Mouse (Mus musculus): ENCODE results near the gene Dpy19l3. TPM values are rescaled to one million over a fixed set of nuclear protein-coding genes. Genes with fewer than 3 reads are reported as not detected.

The Dpy19l3 gene
- polyA plus RNA-seq, 1 experiment = 7.3 TPM

GRCm38 (mm10) chr7:35729621-35730031 lies 24.6 kb downstream of the Dpy19l3 start:
- 61% methylated on average over 9 of the region's 9 CpGs for WGBS
- H3K36me3 ChIP-seq (ENCODE audit: control insufficient read depth, insufficient read depth, low read length) = peaks cover 2% of the 10 kb centered on the region; the same call in 1 of the 2 replicates
- no peak overlapping the region for H3K27ac ChIP-seq (ENCODE audit: insufficient read depth, low read length)
- H3K4me1 ChIP-seq (ENCODE audit: control insufficient read depth, insufficient read depth, insufficient read length) = no peaks in the 10 kb centered on the region
- no peaks in the 10 kb centered on the region for H3K27me3 ChIP-seq (ENCODE audit: control insufficient read depth, insufficient read depth, low read length)
- no peak for DNase-seq (ENCODE audit: low read depth in 1 of 2, low spot score in 2 of 2)
- no peak overlapping the region for H3K4me3 ChIP-seq (ENCODE audit: extremely low read depth, insufficient read depth, insufficient read length)
- TF ChIP-seq CTCF (IDR thresholded peaks at IDR 0.05; ENCODE audit: extremely low read depth, insufficient read depth, insufficient read length, insufficient replicate concordance) (no peak), POLR2A (IDR thresholded peaks at IDR 0.05; ENCODE audit: low read depth, low read length) (no peak)

- TF ChIP-seq POLR2A (IDR thresholded peaks at IDR 0.05; ENCODE audit: low read depth, low read length) = no peak
- TF ChIP-seq CTCF (IDR thresholded peaks at IDR 0.05; ENCODE audit: extremely low read depth, insufficient read depth, insufficient read length, insufficient replicate concordance) = no peak
- WGBS = 97% methylated on average over 12 of the region's 12 CpGs
- no peak for DNase-seq (ENCODE audit: low read depth in 1 of 2, low spot score in 2 of 2)
These were observed 25.9 kb downstream of the Dpy19l3 start for GRCm38 (mm10) chr7:35728376-35728775.

GRCm38 (mm10) chr7:35723035-35723434 lies 31.2 kb downstream of the Dpy19l3 start:
- Histone ChIP-seq H3K36me3 (ENCODE audit: control insufficient read depth, insufficient read depth, low read length) (peaks cover 17% of the 10 kb centered on the region), H3K27ac (ENCODE audit: insufficient read depth, low read length) (no peak overlapping the region), H3K4me1 (ENCODE audit: control insufficient read depth, insufficient read depth, insufficient read length) (no peaks in the 10 kb centered on the region), H3K4me3 (ENCODE audit: extremely low read depth, insufficient read depth, insufficient read length) (no peak overlapping the region), H3K27me3 (ENCODE audit: control insufficient read depth, insufficient read depth, low read length) (no peaks in the 10 kb centered on the region)
- DNase-seq (ENCODE audit: low read depth in 1 of 2, low spot score in 2 of 2) = no peak
- WGBS = 94% methylated on average over 2 of the region's 2 CpGs
- TF ChIP-seq POLR2A (IDR thresholded peaks at IDR 0.05; ENCODE audit: low read depth, low read length) (no peak), CTCF (IDR thresholded peaks at IDR 0.05; ENCODE audit: extremely low read depth, insufficient read depth, insufficient read length, insufficient replicate concordance) (no peak)

More at GRCm38 (mm10) chr7:35728376-35728775, 25.9 kb downstream of the Dpy19l3 start:
- no peaks in the 10 kb centered on the region for H3K27me3 ChIP-seq (ENCODE audit: control insufficient read depth, insufficient read depth, low read length)
- H3K27ac ChIP-seq (ENCODE audit: insufficient read depth, low read length) = no peak overlapping the region
- peaks cover 2% of the 10 kb centered on the region for H3K36me3 ChIP-seq (ENCODE audit: control insufficient read depth, insufficient read depth, low read length)
- no peak overlapping the region for H3K4me3 ChIP-seq (ENCODE audit: extremely low read depth, insufficient read depth, insufficient read length)
- H3K4me1 ChIP-seq (ENCODE audit: control insufficient read depth, insufficient read depth, insufficient read length) = no peaks in the 10 kb centered on the region

DNA sequence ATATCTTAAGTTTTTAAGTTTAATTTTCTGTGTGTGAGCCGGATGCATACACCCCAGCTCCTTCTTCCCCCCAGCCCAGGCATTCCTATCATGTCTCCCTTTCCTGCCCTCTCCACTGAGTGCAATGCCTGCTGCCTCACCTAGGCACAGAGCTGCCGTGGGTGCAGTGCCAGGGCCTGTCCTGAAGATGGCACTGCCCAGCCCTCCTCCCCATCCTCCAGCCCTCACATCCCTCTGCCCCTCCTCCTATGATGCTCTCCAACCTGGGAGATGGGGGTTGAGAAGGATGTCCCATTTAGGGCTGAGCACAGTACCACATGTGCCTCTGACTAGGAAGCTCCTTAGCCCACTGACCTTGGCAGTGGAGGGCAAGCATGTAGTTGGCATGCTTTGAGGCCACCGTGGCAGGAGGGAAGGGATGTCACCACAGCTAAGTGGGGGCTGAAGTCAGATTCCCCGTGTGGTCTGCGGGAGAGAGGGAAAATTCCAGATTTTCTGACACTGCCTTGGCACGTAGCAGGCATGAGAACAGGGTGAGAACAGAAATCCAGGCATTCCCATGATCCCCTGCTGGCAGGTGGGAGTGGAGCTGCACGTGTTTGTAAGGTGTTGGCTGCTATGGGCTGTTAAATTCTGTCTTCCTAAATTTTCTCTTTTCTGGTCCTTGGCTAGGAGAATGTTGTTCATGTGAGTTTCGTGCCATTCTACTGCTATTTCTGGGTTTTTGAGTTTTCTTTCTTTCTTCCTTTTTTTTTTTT lies 35.7 kb downstream of the Dpy19l3 start:
- Histone ChIP-seq H3K4me1 (ENCODE audit: control insufficient read depth, insufficient read depth, insufficient read length) (no peaks in the 10 kb centered on the region), H3K27me3 (ENCODE audit: control insufficient read depth, insufficient read depth, low read length) (no peaks in the 10 kb centered on the region), H3K27ac (ENCODE audit: insufficient read depth, low read length) (no peak overlapping the region), H3K36me3 (ENCODE audit: control insufficient read depth, insufficient read depth, low read length) (peaks cover 22% of the 10 kb centered on the region), H3K4me3 (ENCODE audit: extremely low read depth, insufficient read depth, insufficient read length) (no peak overlapping the region)
- WGBS = 91% methylated on average over 8 of the region's 8 CpGs
- TF ChIP-seq POLR2A (IDR thresholded peaks at IDR 0.05; ENCODE audit: low read depth, low read length) (no peak), CTCF (IDR thresholded peaks at IDR 0.05; ENCODE audit: extremely low read depth, insufficient read depth, insufficient read length, insufficient replicate concordance) (no peak)
- no peak for DNase-seq (ENCODE audit: low read depth in 1 of 2, low spot score in 2 of 2)

DNA sequence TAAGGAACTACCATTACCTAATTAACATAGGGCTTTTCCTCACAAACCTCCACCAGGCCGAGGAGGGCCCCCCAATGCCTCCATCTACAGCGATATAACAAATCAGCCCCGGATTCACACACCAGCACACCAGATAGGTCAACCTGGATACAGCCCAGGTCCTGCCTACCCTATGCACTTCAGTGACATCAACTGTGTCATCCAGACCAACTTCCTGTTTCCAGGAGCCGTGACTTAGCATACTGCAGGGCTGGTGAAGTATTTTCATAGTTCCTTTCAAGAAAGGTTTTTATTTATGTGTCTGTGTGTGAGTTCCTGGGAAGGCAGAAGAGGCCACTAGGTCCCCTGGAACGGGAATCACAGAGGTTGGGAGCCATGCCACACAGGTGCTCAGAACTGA lies 43.9 kb downstream of the Dpy19l3 start:
- Histone ChIP-seq H3K27me3 (ENCODE audit: control insufficient read depth, insufficient read depth, low read length) (no peaks in the 10 kb centered on the region), H3K4me1 (ENCODE audit: control insufficient read depth, insufficient read depth, insufficient read length) (no peaks in the 10 kb centered on the region), H3K36me3 (ENCODE audit: control insufficient read depth, insufficient read depth, low read length) (peaks cover 16% of the 10 kb centered on the region), H3K4me3 (ENCODE audit: extremely low read depth, insufficient read depth, insufficient read length) (no peak overlapping the region), H3K27ac (ENCODE audit: insufficient read depth, low read length) (no peak overlapping the region)
- no peak for TF ChIP-seq CTCF (IDR thresholded peaks at IDR 0.05; ENCODE audit: extremely low read depth, insufficient read depth, insufficient read length, insufficient replicate concordance)
- TF ChIP-seq POLR2A (IDR thresholded peaks at IDR 0.05; ENCODE audit: low read depth, low read length) = no peak
- WGBS = 78% methylated on average over 5 of the region's 5 CpGs
- DNase-seq (ENCODE audit: low read depth in 1 of 2, low spot score in 2 of 2) = no peak

DNA sequence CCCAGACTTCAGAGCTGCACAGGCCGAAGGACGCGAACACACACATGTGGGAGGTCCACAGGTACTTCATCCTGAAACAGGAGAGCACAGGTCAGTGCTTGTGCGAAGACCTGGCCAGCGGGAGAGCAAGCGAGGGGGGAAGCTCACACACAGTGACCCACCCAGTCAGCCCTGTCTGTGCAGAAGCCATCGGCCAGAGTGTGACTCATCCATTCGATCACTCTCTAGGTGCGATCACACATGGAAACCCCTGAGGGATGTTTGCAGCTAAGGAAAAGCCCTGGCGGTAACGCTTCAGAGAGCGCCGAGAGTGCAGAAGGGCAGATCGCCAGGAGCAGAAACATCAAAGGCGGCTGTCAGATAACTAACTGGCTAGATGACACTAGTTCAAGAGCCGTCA lies 46.2 kb downstream of the Dpy19l3 start:
- Histone ChIP-seq H3K36me3 (ENCODE audit: control insufficient read depth, insufficient read depth, low read length) (peaks cover 6% of the 10 kb centered on the region), H3K4me3 (ENCODE audit: extremely low read depth, insufficient read depth, insufficient read length) (no peak overlapping the region), H3K4me1 (ENCODE audit: control insufficient read depth, insufficient read depth, insufficient read length) (no peaks in the 10 kb centered on the region), H3K27ac (ENCODE audit: insufficient read depth, low read length) (no peak overlapping the region), H3K27me3 (ENCODE audit: control insufficient read depth, insufficient read depth, low read length) (no peaks in the 10 kb centered on the region)
- no peak for DNase-seq (ENCODE audit: low read depth in 1 of 2, low spot score in 2 of 2)
- TF ChIP-seq POLR2A (IDR thresholded peaks at IDR 0.05; ENCODE audit: low read depth, low read length) (no peak), CTCF (IDR thresholded peaks at IDR 0.05; ENCODE audit: extremely low read depth, insufficient read depth, insufficient read length, insufficient replicate concordance) (no peak)
- 95% methylated on average over 16 of the region's 16 CpGs for WGBS

- Histone ChIP-seq H3K4me1 (ENCODE audit: control insufficient read depth, insufficient read depth, insufficient read length) (no peaks in the 10 kb centered on the region), H3K36me3 (ENCODE audit: control insufficient read depth, insufficient read depth, low read length) (no peaks in the 10 kb centered on the region; the same call in 1 of the 2 replicates), H3K27me3 (ENCODE audit: control insufficient read depth, insufficient read depth, low read length) (no peaks in the 10 kb centered on the region), H3K4me3 (ENCODE audit: extremely low read depth, insufficient read depth, insufficient read length) (no peak overlapping the region), H3K27ac (ENCODE audit: insufficient read depth, low read length) (no peak overlapping the region)
- TF ChIP-seq POLR2A (IDR thresholded peaks at IDR 0.05; ENCODE audit: low read depth, low read length) = no peak
- no peak for TF ChIP-seq CTCF (IDR thresholded peaks at IDR 0.05; ENCODE audit: extremely low read depth, insufficient read depth, insufficient read length, insufficient replicate concordance)
- no peak for DNase-seq (ENCODE audit: low read depth in 1 of 2, low spot score in 2 of 2)
- WGBS = 91% methylated on average over 8 of the region's 8 CpGs
These were observed 55.2 kb downstream of the Dpy19l3 start for GRCm38 (mm10) chr7:35699005-35699404.

Data from spleen, adult 2 months (tissue).